7 mouse cellular contexts compared by ENCODE assay signal in the genomic region with DNA sequence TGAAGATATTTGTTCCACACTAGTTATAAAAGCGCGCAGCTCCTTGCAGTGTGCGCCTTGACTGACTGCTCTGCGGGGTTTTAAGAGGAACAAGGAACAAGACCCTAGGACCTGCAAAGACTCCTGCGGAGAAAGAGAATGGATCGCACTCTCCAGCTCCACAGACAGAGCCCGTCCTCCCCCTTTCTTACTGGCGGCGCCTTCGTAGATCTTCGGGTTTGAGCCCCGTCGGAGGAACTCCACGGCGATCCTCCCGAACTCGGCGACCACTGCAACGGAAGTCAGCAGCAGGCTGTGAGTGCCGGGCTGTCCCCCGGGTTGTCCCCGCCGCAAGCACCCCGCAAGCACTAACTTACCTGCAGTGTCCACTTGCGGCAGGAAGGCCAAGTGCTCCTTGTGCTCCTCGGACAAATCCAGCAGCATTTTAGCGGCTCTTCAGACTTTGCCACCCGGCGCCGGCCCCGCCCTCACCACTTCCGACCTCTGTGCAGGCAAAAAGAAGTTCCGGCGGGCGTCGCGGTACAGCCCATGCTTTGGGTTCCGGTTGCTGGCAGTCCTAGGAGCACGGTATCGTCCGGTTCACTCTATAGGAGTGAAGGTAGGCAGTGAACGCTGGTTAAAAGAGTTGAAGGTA. TPM values are rescaled to one million over a fixed set of nuclear protein-coding genes. Genes with fewer than 3 reads are reported as not detected.
A peak's percentile ranks its signal among the peaks of the same experiment; 100 is the strongest.
DNase-seq lines count a peak whose midpoint lies in the region; ATAC-seq and TF ChIP-seq lines count a peak whose summit lies in the region.

A gene (minus strand): TSS at position 485 of the 634 bp plus-strand sequence.

- H3K36me3 ChIP-seq in intestine, postnatal 0 days (ENCODE audit: control insufficient read depth, insufficient read depth): peaks cover 4% of the 10 kb centered on the region; the same call in 1 of the 2 replicates
- peaks cover 11% of the 10 kb centered on the region for H3K36me3 ChIP-seq in midbrain, embryonic 12.5 days
- H3K36me3 ChIP-seq in small intestine, adult 2 months (ENCODE audit: control insufficient read depth, insufficient read depth, low read length): peaks cover 7% of the 10 kb centered on the region

- peak; percentile 77 for DNase-seq in adrenal gland, adult 8-10 months
- peak; percentile 94 for DNase-seq in embryo, embryonic 9.5 days (ENCODE audit: extremely low spot score)
- no peak for DNase-seq in gonadal fat pad, adult 2 months (ENCODE audit: low read depth)
- peak; percentile 86 for DNase-seq in left cerebral cortex, postnatal 4 days

- peak; percentile 99 for ATAC-seq in intestine, postnatal 0 days
- ATAC-seq in midbrain, embryonic 12.5 days (ENCODE audit: low FRiP score, low read depth): peak; percentile 98

- H3K4me1 ChIP-seq in intestine, postnatal 0 days (replicated peaks; ENCODE audit: control insufficient read depth, insufficient read depth, low read length): no peaks in the 10 kb centered on the region
- peaks cover 6% of the 10 kb centered on the region for H3K4me1 ChIP-seq in midbrain, embryonic 12.5 days
- H3K4me1 ChIP-seq in small intestine, adult 2 months (ENCODE audit: control insufficient read depth, insufficient read depth, insufficient read length, low read length): no peaks in the 10 kb centered on the region; the same call in 1 of the 2 replicates

- H3K9ac ChIP-seq in intestine, postnatal 0 days (ENCODE audit: low read depth, low read length): peak within 1 kb of the TSS; percentile 87
- H3K9ac ChIP-seq in midbrain, embryonic 12.5 days (replicated peaks): peak within 1 kb of the TSS; percentile 80

- intact Hi-C loops in left cerebral cortex, postnatal 4 days (cut with DNase I): no loop called here

- TF ChIP-seq CTCF in intestine, postnatal 0 days (IDR thresholded peaks at IDR 0.05; ENCODE audit: low read depth): peak; percentile 30
- TF ChIP-seq CTCF in small intestine, adult 2 months (IDR thresholded peaks at IDR 0.05; ENCODE audit: extremely low read depth, insufficient read length, insufficient replicate concordance, low read depth, low read length): no peak

- TF ChIP-seq POLR2A in small intestine, adult 2 months (IDR thresholded peaks at IDR 0.05; ENCODE audit: low read depth, low read length): peak; percentile 74

- H3K4me3 ChIP-seq in intestine, postnatal 0 days (ENCODE audit: low read depth, low read length): peak within 1 kb of the TSS; percentile 87
- H3K4me3 ChIP-seq in midbrain, embryonic 12.5 days: peak within 1 kb of the TSS; percentile 90
- peak within 1 kb of the TSS; percentile 99 for H3K4me3 ChIP-seq in small intestine, adult 2 months (ENCODE audit: low read depth, low read length)

- H3K9me3 ChIP-seq in intestine, postnatal 0 days (ENCODE audit: control insufficient read depth): no peaks in the 10 kb centered on the region
- H3K9me3 ChIP-seq in midbrain, embryonic 12.5 days: no peaks in the 10 kb centered on the region

- H3K27ac ChIP-seq in intestine, postnatal 0 days (ENCODE audit: low read depth, low read length): peak within 1 kb of the TSS; percentile 79
- peak within 1 kb of the TSS; percentile 87 for H3K27ac ChIP-seq in midbrain, embryonic 12.5 days (replicated peaks)
- H3K27ac ChIP-seq in small intestine, adult 2 months (ENCODE audit: insufficient read depth, low read depth, low read length): peak within 1 kb of the TSS; percentile 57

- no peaks in the 10 kb centered on the region for H3K27me3 ChIP-seq in intestine, postnatal 0 days (replicated peaks; ENCODE audit: control insufficient read depth, insufficient read depth, low read length)
- H3K27me3 ChIP-seq in midbrain, embryonic 12.5 days: peaks cover 5% of the 10 kb centered on the region; the same call in 1 of the 2 replicates
- H3K27me3 ChIP-seq in small intestine, adult 2 months (ENCODE audit: control insufficient read depth, insufficient read depth, low read length): no peaks in the 10 kb centered on the region

- H3K4me2 ChIP-seq in intestine, postnatal 0 days (replicated peaks; ENCODE audit: low read depth): peak within 1 kb of the TSS; percentile 73
- H3K4me2 ChIP-seq in midbrain, embryonic 12.5 days (replicated peaks): peak within 1 kb of the TSS; percentile 78

- under 1% methylated on average over 42 of the region's 42 CpGs for WGBS in intestine, postnatal 0 days
- WGBS in midbrain, embryonic 12.5 days: under 1% methylated on average over 42 of the region's 42 CpGs
- under 1% methylated on average over 42 of the region's 42 CpGs for WGBS in small intestine, adult 2 months

RNA-seq across cellular contexts. Expression of the gene that starts here (rescaled TPM):
- 10 to 100 TPM; 26.6 to 30.9 (median 29.1) TPM for total RNA-seq in adrenal gland, adult 8-10 months (2022)
- polyA plus RNA-seq in gonadal fat pad, adult 2 months (2012; rRNA removed): 16.5 and 26.6 TPM in 2 replicates
- polyA plus RNA-seq in intestine, postnatal 0 days (2015; fragmentation: Nextera tagmentation; extraction: Ambion mirVana): 71.0 and 72.5 TPM in 2 replicates
- total RNA-seq in left cerebral cortex, postnatal 4 days (2021): 10 to 100 TPM; 31.2 to 32.6 TPM
- polyA plus RNA-seq in midbrain, embryonic 12.5 days (2016; fragmentation: Nextera tagmentation; extraction: Ambion mirVana): 81.2 and 89.5 TPM in 2 replicates
- polyA plus RNA-seq in small intestine, adult 2 months (2012; rRNA removed): 7.2 and 9.3 TPM in 2 replicates
